ENCODE assay signal across 8 mouse cellular contexts in the genomic region with DNA sequence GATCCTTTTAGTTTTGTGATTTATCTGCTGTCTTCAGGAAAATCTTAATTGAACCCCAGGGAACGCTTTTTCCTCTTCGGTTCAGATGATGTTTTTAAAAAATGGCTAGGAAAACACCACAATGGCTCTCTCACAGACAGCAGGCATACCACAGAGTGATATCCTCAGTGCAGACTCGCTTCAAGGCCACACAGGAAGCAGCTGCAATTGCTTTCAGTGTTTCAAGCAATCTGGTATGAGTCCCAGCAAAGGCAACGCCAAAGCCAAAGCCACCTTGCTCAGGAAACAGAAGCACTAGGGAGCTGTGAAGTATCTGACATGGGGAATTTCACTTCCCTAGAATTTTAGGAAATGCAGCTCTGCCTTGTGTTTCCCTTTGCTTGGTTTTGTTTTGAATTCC. TPM values are rescaled to one million over a fixed set of nuclear protein-coding genes. Genes with fewer than 3 reads are reported as not detected.
DNase-seq lines count a peak whose midpoint lies in the region; ATAC-seq and TF ChIP-seq lines count a peak whose summit lies in the region.

No protein-coding gene starts in this region.

- H3K4me2 ChIP-seq in embryonic facial prominence, embryonic 11.5 days (ENCODE audit: low read depth, low read length): no peak overlapping the region
- H3K4me2 ChIP-seq in hindbrain, embryonic 13.5 days: no peak overlapping the region
- no peak overlapping the region for H3K4me2 ChIP-seq in lung, embryonic 16.5 days (ENCODE audit: low read depth, low read length)

- H3K9me3 ChIP-seq in embryonic facial prominence, embryonic 11.5 days (replicated peaks; ENCODE audit: control insufficient read depth, low read length): no peaks in the 10 kb centered on the region
- H3K9me3 ChIP-seq in hindbrain, embryonic 13.5 days: no peaks in the 10 kb centered on the region
- H3K9me3 ChIP-seq in lung, embryonic 16.5 days (ENCODE audit: control insufficient read depth, low read length): no peaks in the 10 kb centered on the region

- no peaks in the 10 kb centered on the region for H3K36me3 ChIP-seq in embryonic facial prominence, embryonic 11.5 days (replicated peaks; ENCODE audit: control insufficient read depth, insufficient read depth, low read depth, low read length)
- H3K36me3 ChIP-seq in hindbrain, embryonic 13.5 days: no peaks in the 10 kb centered on the region
- no peaks in the 10 kb centered on the region for H3K36me3 ChIP-seq in lung, embryonic 16.5 days (ENCODE audit: control insufficient read depth, insufficient read depth, low read length)

- H3K27ac ChIP-seq in layer of hippocampus, adult 2 months: peak overlapping the region; percentile 77
- no peak overlapping the region; the same call in 1 of the 2 replicates for H3K27ac ChIP-seq in embryonic facial prominence, embryonic 11.5 days (replicated peaks; ENCODE audit: low read depth, low read length)
- peak overlapping the region; percentile 68 for H3K27ac ChIP-seq in hindbrain, embryonic 13.5 days
- H3K27ac ChIP-seq in lung, embryonic 16.5 days (ENCODE audit: low read length): peak overlapping the region; percentile 34

- TF ChIP-seq CTCF in layer of hippocampus, adult 2 months (conservative IDR thresholded peaks at IDR 0.05): no peak

- H3K4me1 ChIP-seq in embryonic facial prominence, embryonic 11.5 days (ENCODE audit: control insufficient read depth, insufficient read depth, low read length): no peaks in the 10 kb centered on the region
- H3K4me1 ChIP-seq in hindbrain, embryonic 13.5 days (replicated peaks): 0 out of 2 replicates have a peak, but pooled peaks cover 3% of the 10 kb centered on the region
- H3K4me1 ChIP-seq in lung, embryonic 16.5 days (replicated peaks; ENCODE audit: control insufficient read depth, insufficient read depth, low read length): peaks cover 6% of the 10 kb centered on the region; the same call in 1 of the 2 replicates

- no peak overlapping the region for H3K9ac ChIP-seq in embryonic facial prominence, embryonic 11.5 days (replicated peaks; ENCODE audit: low read length)
- H3K9ac ChIP-seq in hindbrain, embryonic 13.5 days: no peak overlapping the region; the same call in 1 of the 2 replicates
- no peak overlapping the region for H3K9ac ChIP-seq in lung, embryonic 16.5 days (ENCODE audit: low read length)

- no peak for DNase-seq in layer of hippocampus, adult 2 months (ENCODE audit: low spot score in 2 of 2)
- no peak for DNase-seq in layer of hippocampus, adult 8-10 months (ENCODE audit: low spot score in 2 of 2)
- DNase-seq in Muller cell, postnatal 12 days (ENCODE audit: inconsistent ontology term): peak; percentile 19
- DNase-seq in embryonic facial prominence, embryonic 11.5 days (ENCODE audit: low spot score): peak; percentile 28
- peak; percentile 50 for DNase-seq in thymus, postnatal 25 days
- no peak for DNase-seq in cerebellum, adult 9-11 months

- no peak overlapping the region for H3K4me3 ChIP-seq in layer of hippocampus, adult 2 months
- no peak overlapping the region for H3K4me3 ChIP-seq in embryonic facial prominence, embryonic 11.5 days (ENCODE audit: low read depth, low read length)
- H3K4me3 ChIP-seq in hindbrain, embryonic 13.5 days: no peak overlapping the region
- H3K4me3 ChIP-seq in lung, embryonic 16.5 days (ENCODE audit: low read length): no peak overlapping the region

- WGBS in embryonic facial prominence, embryonic 11.5 days: 30% methylated on average over 4 of the region's 4 CpGs
- 39% methylated on average over 4 of the region's 4 CpGs for WGBS in hindbrain, embryonic 13.5 days
- 25% methylated on average over 4 of the region's 4 CpGs for WGBS in lung, embryonic 16.5 days

- no peaks in the 10 kb centered on the region for H3K27me3 ChIP-seq in embryonic facial prominence, embryonic 11.5 days (ENCODE audit: control insufficient read depth, insufficient read depth, low read length)
- H3K27me3 ChIP-seq in hindbrain, embryonic 13.5 days: no peaks in the 10 kb centered on the region
- H3K27me3 ChIP-seq in lung, embryonic 16.5 days (ENCODE audit: control insufficient read depth, insufficient read depth, low read depth, low read length): no peaks in the 10 kb centered on the region

- no peak; the same call in 1 of the 2 replicates for ATAC-seq in embryonic facial prominence, embryonic 11.5 days (replicated peaks; ENCODE audit: insufficient number of reproducible peaks, low FRiP score, low TSS enrichment, low read depth)
- ATAC-seq in hindbrain, embryonic 13.5 days (ENCODE audit: low FRiP score): no peak
- ATAC-seq in lung, embryonic 16.5 days (ENCODE audit: low read depth): peak; percentile 88

RNA-seq across cellular contexts. Expression of a gene that starts 27.4 kb away (rescaled TPM):
- 10 to 100 TPM; 20.7 to 22.3 TPM for total RNA-seq in layer of hippocampus, adult 2 months (2021)
- total RNA-seq in layer of hippocampus, adult 8-10 months (2022): 10 to 100 TPM; 23.5 to 37.9 (median 28.2) TPM
- 5.3 and 5.4 TPM in 2 replicates for polyA plus RNA-seq in embryonic facial prominence, embryonic 11.5 days (2014; fragmentation: Nextera tagmentation; extraction: Ambion mirVana)
- polyA plus RNA-seq in hindbrain, embryonic 13.5 days (2015; fragmentation: Nextera tagmentation; extraction: Ambion mirVana): 10.0 and 10.3 TPM in 2 replicates
- polyA plus RNA-seq in lung, embryonic 16.5 days (2015; fragmentation: Nextera tagmentation; extraction: Ambion mirVana): 9.8 and 10.5 TPM in 2 replicates

Comparison
In these comparisons a context has a peak if more than half of its experiments do, and no peak if none do; other contexts are left out.
1. DNase-seq: peak in Muller cell, postnatal 12 days (single experiment), embryonic facial prominence, embryonic 11.5 days (single experiment) and thymus, postnatal 25 days (single experiment); none in layer of hippocampus, adult 2 months (0 of 2), layer of hippocampus, adult 8-10 months (0 of 2) and cerebellum, adult 9-11 months (single experiment).